Mouse (Mus musculus) stomach, embryonic 16.5 days (tissue): ENCODE measurements at regions not wholly inside any gene's neighbourhood (a gene's known extent, or its start where the extent isn't known, plus 50 kb on each side); places are given as distances from the start of the nearest gene placed in this dataset.

Experiments
- ATAC-seq: fragments of 200-750 bp; cut with Nextera tagmentation; 2 replicates; pipeline ENCODE4 v1.8.0; 2017; ENCODE audit warnings: moderate number of reproducible peaks, moderate TSS enrichment; ENCODE audit not compliant: insufficient read depth, low FRiP score
- H3K27ac ChIP-seq: fragments of 300-500 bp; sonication (generic); 2 replicates; pipeline ENCODE4 v1.5.1; 2014; ENCODE audit warnings: low read length
- H3K27me3 ChIP-seq: fragments of 300-500 bp; sonication (generic); 2 replicates; pipeline ENCODE4 v1.6.1; 2014; ENCODE audit warnings: low read length, control low read depth, mixed read lengths; ENCODE audit not compliant: control insufficient read depth, insufficient read depth
- H3K36me3 ChIP-seq: fragments of 300-500 bp; sonication (generic); 2 replicates; pipeline ENCODE4 v1.6.1; 2014; ENCODE audit warnings: low read length; ENCODE audit not compliant: control insufficient read depth, insufficient read depth
- H3K4me1 ChIP-seq: fragments of 300-500 bp; sonication (generic); 2 replicates; pipeline ENCODE4 v1.6.1; 2014; ENCODE audit warnings: low read length, control low read depth, mixed read lengths; ENCODE audit not compliant: control insufficient read depth, insufficient read depth
- H3K4me2 ChIP-seq: fragments of 300-500 bp; sonication (generic); 2 replicates; pipeline ENCODE4 v1.6.1; 2014; ENCODE audit warnings: low read depth, low read length, mixed read lengths
- H3K4me3 ChIP-seq: fragments of 300-500 bp; sonication (generic); replicated peaks from 2 replicates; pipeline ENCODE4 v1.5.1; 2014; ENCODE audit warnings: mild to moderate bottlenecking, low read length
- H3K9ac ChIP-seq: fragments of 300-500 bp; sonication (generic); 2 replicates; pipeline ENCODE4 v1.6.1; 2014; ENCODE audit warnings: low read length
- H3K9me3 ChIP-seq: fragments of 300-500 bp; sonication (generic); replicated peaks from 2 replicates; pipeline ENCODE4 v1.6.1; 2016; ENCODE audit warnings: low read length, control low read depth; ENCODE audit not compliant: control insufficient read depth
- WGBS: fragments of 180-500 bp; shearing (Covaris S2); extraction: QIAGEN DNeasy Blood & Tissue Kit; methylation state at CpG from one replicate; pipeline ENCODE4 v1.1.7; 2014; 5-methylcytosine and 5-hydroxymethylcytosine counted together

GRCm38 (mm10) chr17:66269567-66269966 lies 146.2 kb downstream of the Ddx11 start:
- Histone ChIP-seq H3K27me3 (no peaks in the 10 kb centered on the region), H3K27ac (no peak overlapping the region), H3K4me2 (no peak overlapping the region), H3K9ac (no peak overlapping the region), H3K9me3 (no peaks in the 10 kb centered on the region), H3K36me3 (no peaks in the 10 kb centered on the region), H3K4me1 (no peaks in the 10 kb centered on the region; the same call in 1 of the 2 replicates), H3K4me3 (no peak overlapping the region)
- 62% methylated on average over 6 of the region's 6 CpGs for WGBS
- ATAC-seq: no peak

DNA sequence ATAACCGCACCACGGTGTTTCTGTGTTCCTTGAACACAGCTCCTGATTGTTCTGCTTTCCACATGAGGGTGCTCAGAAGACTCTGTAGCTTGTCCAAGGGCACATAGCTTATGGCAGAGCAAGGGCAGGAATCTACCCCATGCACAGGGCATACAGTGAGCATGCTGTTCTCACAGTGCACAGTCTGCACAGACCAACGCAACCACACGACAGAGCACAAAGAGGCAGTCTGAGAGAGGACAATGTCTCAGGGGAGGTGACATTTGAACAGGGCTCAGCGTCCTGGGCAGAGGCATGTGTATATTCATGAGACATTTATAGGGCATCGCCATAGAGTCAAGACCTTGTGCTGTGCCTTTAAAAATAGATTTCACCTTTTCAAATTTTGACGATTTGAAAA lies 148.6 kb downstream of the Ddx11 start:
- Histone ChIP-seq H3K4me2 (no peak overlapping the region), H3K4me3 (no peak overlapping the region), H3K27ac (no peak overlapping the region), H3K4me1 (no peaks in the 10 kb centered on the region; the same call in 1 of the 2 replicates), H3K9me3 (no peaks in the 10 kb centered on the region), H3K36me3 (no peaks in the 10 kb centered on the region), H3K9ac (no peak overlapping the region), H3K27me3 (no peaks in the 10 kb centered on the region)
- ATAC-seq: no peak
- 88% methylated on average over 7 of the region's 7 CpGs for WGBS

DNA sequence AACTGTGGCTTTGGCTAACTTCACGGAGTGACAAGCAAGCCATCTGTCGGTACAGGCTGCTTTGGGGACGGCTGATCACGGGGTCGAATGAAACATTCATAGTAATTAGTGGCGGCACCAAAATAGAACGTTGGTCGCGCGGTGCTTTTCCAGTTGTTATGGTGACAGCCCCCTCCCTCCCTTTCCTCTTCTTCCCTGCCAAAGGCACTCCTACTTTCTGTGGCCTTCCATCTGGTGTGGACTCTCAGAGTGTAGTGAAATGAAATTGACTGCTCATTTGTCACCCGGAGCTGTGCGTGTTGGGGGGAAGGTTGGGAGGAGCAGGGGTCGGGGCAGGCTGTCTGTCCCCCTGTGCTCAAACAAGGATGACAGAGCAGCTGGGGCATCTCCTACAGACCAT lies 153.5 kb downstream of the Ddx11 start:
- H3K27ac ChIP-seq: no peak overlapping the region
- H3K36me3 ChIP-seq: no peaks in the 10 kb centered on the region
- H3K27me3 ChIP-seq: no peaks in the 10 kb centered on the region
- H3K4me3 ChIP-seq: no peak overlapping the region
- no peaks in the 10 kb centered on the region for H3K9me3 ChIP-seq
- peak; percentile 56; the same call in 1 of the 2 replicates for ATAC-seq
- WGBS: 39% methylated on average over 13 of the region's 13 CpGs
- no peak overlapping the region for H3K4me2 ChIP-seq
- H3K9ac ChIP-seq: no peak overlapping the region
- no peaks in the 10 kb centered on the region for H3K4me1 ChIP-seq

- Histone ChIP-seq H3K36me3 (no peaks in the 10 kb centered on the region), H3K9ac (no peak overlapping the region)
These were observed 154.7 kb downstream of the Ddx11 start for GRCm38 (mm10) chr17:66278037-66278436.

DNA sequence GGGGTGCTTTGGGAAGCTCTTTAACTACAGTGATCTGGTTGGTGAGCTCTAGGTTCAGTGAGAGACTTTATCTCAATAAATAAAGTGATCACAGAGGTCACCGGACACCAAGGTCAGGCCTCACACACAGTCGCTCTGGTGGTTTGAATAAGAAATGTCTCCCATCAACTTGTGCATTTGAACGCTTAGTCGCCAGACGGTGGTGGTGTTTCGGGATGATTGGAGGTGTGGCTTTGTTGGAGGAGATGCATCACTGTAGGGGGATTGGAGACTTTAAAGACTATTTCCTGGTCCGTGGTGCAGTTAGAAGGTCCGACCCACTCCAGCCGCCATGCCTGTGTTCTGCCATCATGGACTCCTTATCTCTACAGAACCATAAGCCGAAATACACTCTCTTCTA lies 162.0 kb downstream of the Ddx11 start:
- WGBS: 91% methylated on average over 10 of the region's 10 CpGs
- no peaks in the 10 kb centered on the region for H3K4me1 ChIP-seq
- H3K4me3 ChIP-seq: no peak overlapping the region
- no peak overlapping the region for H3K9ac ChIP-seq
- no peak for ATAC-seq
- H3K9me3 ChIP-seq: no peaks in the 10 kb centered on the region
- no peak overlapping the region for H3K4me2 ChIP-seq
- H3K36me3 ChIP-seq: no peaks in the 10 kb centered on the region
- no peaks in the 10 kb centered on the region for H3K27me3 ChIP-seq
- no peak overlapping the region for H3K27ac ChIP-seq

More at GRCm38 (mm10) chr17:66278037-66278436, 154.7 kb downstream of the Ddx11 start:
- H3K27me3 ChIP-seq: no peaks in the 10 kb centered on the region
- H3K4me2 ChIP-seq: no peak overlapping the region
- no peaks in the 10 kb centered on the region for H3K4me1 ChIP-seq
- no peak overlapping the region for H3K27ac ChIP-seq
- ATAC-seq: no peak
- H3K9me3 ChIP-seq: no peaks in the 10 kb centered on the region
- WGBS: 66% methylated on average over 5 of the region's 5 CpGs
- H3K4me3 ChIP-seq: no peak overlapping the region
